Mouse (Mus musculus): ENCODE data around the gene Hps3. TPM values are rescaled to one million over a fixed set of nuclear protein-coding genes. Genes with fewer than 3 reads are reported as not detected.
"Not testable (repeated sequence)": the region's sequence is repeated elsewhere in the genome, so short reads cannot be mapped to it uniquely, and the experiment has no call there.

Gene Hps3
- polyA plus RNA-seq (2016; fragmentation: Nextera tagmentation; extraction: Ambion mirVana), result 9.2 and 11.4 TPM in 2 replicates

DNA sequence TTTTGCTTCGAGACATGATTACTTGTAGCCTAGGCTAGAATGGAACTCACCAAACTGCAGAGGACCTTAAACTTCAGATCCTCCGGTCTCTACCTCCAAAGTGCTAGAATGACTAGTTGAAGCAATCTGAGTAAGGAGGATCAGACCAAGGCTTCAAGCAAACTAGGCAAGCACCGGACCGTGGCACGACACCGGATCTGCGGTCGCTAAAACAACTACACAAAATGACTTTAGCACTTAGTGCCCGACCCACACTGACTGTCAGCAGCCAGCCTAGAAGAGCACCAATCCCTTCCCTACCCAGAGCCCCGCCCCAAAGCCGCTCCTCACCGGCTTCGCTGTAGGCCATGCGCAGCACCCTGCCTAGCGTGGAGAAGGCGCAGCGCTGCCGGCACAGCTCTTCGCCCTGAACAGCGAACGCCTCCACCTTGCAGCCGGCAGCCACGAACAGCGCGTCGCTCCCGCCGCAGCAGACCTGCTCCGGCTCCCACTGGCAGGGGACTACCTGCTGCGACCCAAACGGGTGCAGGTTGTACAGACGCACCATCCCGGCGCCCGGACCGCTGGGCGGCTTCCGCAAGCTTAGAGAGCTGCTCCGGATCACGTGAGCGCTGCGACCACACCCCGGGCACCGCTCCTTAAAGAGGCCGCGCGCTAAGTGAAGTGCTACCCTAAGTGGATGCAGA is at the start of gene Hps3:
Gene Hps3, minus strand, starts transcription at position 597 of the 686 bp plus-strand sequence.
- H3K4me3 ChIP-seq, result peak within 1 kb of the TSS; percentile 86
- WGBS, result under 1% methylated on average over 47 of the region's 47 CpGs
- H3K27ac ChIP-seq, result peak within 1 kb of the TSS; percentile 86
- no peaks in the 10 kb centered on the region for H3K27me3 ChIP-seq (ENCODE audit: insufficient read depth, poor library complexity, severe bottlenecking)
- peak; percentile 96 for DNase-seq (ENCODE audit: low spot score)
- peaks cover 11% of the 10 kb centered on the region for H3K4me1 ChIP-seq
- H3K36me3 ChIP-seq, result no peaks in the 10 kb centered on the region
- H3K9me3 ChIP-seq, result no peaks in the 10 kb centered on the region

DNA sequence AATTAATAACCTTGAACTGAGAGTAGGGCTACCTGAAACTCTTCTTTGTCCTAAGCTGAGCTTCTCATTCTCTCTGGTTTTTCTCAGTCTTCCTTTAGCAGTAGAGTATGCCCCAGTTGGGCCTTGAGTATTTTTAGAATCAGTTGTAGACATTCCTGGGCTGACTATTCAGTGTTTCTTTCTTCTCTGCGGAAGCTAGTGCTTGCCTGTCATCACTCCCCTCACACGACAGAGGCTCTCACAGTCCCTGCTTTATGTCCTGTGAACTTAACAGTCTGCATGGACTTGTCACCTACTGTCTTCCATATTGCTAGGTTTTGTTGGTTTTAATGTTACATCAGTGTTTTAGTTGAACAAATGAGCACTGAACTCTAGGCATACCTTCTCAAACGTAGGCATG is 47.0 kb upstream of the Hps3 start:
- DNase-seq (ENCODE audit: low spot score), result peak; percentile 92

DNA sequence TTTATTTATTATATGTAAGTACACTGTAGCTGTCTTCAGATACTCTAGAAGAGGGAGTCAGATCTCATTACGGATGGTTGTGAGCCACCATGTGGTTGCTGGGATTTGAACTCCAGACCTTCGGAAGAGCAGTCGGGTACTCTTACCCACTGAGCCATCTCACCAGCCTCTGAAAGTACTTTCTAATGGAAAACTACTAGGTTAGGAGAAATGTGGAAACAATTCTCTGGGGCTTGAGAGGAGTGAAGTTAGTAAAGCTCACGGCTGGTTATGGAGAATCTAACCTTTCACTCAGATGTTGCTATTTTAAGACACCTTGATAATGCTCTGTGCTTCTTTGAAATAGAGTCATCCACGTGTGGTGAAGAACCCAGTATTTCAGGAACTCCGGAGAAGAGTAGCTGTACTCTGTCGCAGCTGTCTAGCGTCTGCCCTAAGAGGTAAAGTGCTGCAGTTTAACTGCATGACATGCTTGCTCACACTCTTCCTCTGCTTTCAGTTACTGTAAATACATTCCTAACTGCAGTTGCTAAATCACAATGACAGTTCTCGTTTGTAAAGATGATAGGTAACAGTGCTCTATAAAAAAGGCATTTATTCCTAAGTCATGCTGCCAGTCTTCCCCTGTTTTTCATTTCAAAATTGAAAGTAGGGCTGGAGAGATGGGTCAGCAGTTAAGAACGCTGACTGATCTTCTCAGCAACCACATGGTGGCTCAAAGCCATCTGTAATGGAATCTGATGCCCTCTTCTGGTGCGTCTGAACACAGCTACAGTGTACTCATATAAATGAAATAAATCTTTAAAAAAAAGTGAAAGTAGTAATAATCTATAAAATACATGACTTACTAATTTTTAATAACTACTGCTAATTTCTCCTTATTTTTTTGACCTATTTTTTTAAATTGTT is 41.3 kb upstream of the Hps3 start:
- Histone ChIP-seq H3K27ac (peak overlapping the region; percentile 74; the same call in 1 of the 2 replicates), H3K27me3 (ENCODE audit: insufficient read depth, poor library complexity, severe bottlenecking) (no peaks in the 10 kb centered on the region), H3K36me3 (peaks cover 28% of the 10 kb centered on the region; the same call in 1 of the 2 replicates), H3K4me3 (peak overlapping the region; percentile 18; the same call in 1 of the 2 replicates), H3K4me1 (peaks cover 8% of the 10 kb centered on the region), H3K9me3 (no peaks in the 10 kb centered on the region)
- 57% methylated on average over 11 of the region's 11 CpGs for WGBS
- DNase-seq (ENCODE audit: low spot score), result no peak

More for the DNA sequence above, 47.0 kb upstream of the Hps3 start:
- H3K9me3 ChIP-seq, result no peaks in the 10 kb centered on the region
- no peak overlapping the region for H3K4me3 ChIP-seq
- WGBS, result 22% methylated on average over 3 of the region's 3 CpGs
- H3K27me3 ChIP-seq (ENCODE audit: insufficient read depth, poor library complexity, severe bottlenecking), result no peaks in the 10 kb centered on the region
- peaks cover 15% of the 10 kb centered on the region for H3K4me1 ChIP-seq
- peaks cover 27% of the 10 kb centered on the region; the same call in 1 of the 2 replicates for H3K36me3 ChIP-seq
- peak overlapping the region; percentile 88 for H3K27ac ChIP-seq

DNA sequence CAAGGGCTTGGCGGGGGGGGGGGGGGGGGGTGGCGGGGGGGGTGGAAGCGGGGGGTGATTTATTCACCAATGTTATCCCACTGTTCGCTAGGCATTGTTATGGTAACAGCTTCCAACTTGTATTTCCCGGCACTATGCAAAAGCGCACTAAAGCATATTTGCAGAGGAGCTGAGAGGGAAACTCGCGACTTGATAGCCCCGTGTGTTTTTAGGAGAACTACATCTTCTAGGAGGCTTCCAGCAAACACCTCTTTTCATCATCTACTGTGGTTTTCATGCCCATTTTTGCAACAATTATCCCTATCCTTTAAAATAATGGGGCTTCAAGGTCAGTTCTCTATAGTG is 23.1 kb upstream of the Hps3 start:
- Histone ChIP-seq H3K27ac (peak overlapping the region; percentile 86; the same call in 1 of the 2 replicates), H3K36me3 (peaks cover 16% of the 10 kb centered on the region; the same call in 1 of the 2 replicates), H3K27me3 (ENCODE audit: insufficient read depth, poor library complexity, severe bottlenecking) (no peaks in the 10 kb centered on the region), H3K4me3 (peak overlapping the region; percentile 90), H3K9me3 (no peaks in the 10 kb centered on the region), H3K4me1 (no peaks in the 10 kb centered on the region; the same call in 1 of the 2 replicates)
- WGBS, result 0% methylated on average over 7 of the region's 9 CpGs
- DNase-seq (ENCODE audit: low spot score), result no peak

DNA sequence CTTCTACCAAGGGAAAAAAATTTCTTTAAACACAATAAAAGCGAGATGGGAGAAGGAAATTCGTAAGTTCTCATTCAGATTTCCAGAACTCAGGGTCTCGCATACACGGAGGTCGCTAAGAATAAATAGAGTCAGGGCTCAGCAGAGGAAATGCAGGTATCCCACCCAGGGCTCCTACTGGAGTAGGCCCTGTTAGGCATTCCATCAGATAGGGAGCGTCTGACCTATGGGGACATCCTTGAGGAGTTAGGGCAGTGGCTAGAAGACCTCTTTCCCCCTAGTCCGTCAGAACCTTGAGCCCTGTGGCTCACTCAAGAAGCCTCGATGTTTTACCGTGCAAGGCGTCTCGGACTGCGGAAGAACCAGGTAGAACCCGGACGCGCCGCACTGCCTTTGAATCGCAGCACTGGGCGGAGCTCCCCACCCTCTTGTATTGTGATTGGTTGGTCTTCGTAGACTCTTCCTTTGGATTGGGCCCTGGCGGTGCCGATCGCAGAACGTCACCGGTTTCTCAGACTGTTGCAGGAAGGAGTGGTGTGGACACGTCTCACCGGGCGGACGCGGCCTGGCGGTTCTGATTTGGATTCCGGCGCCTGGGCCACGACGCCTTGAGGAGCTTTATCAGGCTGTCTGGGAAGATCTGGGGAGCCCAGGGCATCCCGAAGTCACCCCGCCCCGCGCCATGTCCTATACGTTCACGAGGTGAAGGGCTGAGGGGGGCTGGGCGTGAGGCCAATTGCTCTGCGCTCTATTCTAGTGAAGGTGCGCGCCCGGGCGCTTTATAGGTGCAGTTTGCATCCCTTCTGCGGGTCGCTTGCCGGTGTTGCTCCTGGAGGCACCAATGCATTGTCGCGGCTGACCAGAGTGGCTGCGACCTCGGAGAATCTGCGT is 22.4 kb upstream of the Hps3 start, which contains the start of gene Hltf:
Gene Hltf, plus strand, starts transcription at position 506 of the 891 bp plus-strand sequence.
- under 1% methylated on average over 51 of the region's 54 CpGs for WGBS
- H3K4me1 ChIP-seq, result no peaks in the 10 kb centered on the region; the same call in 1 of the 2 replicates

DNA sequence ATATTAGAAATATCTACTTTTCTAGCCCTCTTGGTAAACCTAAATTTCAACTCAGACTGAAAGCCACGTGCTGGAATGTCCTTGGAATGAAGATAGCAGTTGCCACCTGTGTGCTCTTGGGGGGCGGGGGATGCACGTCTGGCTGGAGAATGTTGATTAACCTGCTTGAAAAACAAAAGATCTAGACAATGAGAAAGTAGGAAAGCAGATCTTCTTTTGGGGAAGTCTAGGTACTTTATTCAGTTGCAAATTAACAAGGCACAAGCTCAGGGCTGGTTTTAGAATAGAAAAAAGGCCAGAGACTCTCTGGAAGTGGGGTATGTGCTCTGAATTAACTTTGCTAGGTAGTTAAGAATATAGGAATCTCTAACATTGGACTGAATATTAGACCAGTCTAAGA is 9.6 kb upstream of the Hps3 start:
- WGBS, result 75% methylated on average over 3 of the region's 3 CpGs

More for the DNA sequence above, 22.4 kb upstream of the Hps3 start, which contains the start of gene Hltf:
- Histone ChIP-seq H3K27ac (peak within 1 kb of the TSS; percentile 86), H3K36me3 (peaks cover 10% of the 10 kb centered on the region; the same call in 1 of the 2 replicates), H3K4me3 (peak within 1 kb of the TSS; percentile 90), H3K9me3 (no peaks in the 10 kb centered on the region), H3K27me3 (ENCODE audit: insufficient read depth, poor library complexity, severe bottlenecking) (no peaks in the 10 kb centered on the region)
- peak; percentile 98 for DNase-seq (ENCODE audit: low spot score)

DNA sequence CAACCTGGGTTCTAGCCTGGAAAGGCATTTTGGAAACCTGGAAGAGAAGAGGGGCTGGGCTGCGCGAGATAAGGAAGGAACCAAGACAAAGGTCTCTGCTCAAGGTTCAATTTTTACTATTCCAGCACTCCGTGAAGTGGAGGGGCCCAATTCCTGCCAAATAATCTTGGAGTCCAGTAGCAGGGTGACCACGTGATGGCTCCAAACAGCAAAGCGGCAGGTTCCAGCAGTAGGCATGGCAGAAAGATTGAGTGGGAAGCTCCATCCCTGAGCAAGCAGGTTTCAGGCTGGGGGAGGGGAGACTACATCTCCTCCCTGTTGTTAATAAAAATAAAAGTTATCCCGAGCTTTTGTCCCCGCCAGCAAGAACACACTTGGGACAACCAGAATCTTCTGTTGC is 6.3 kb upstream of the Hps3 start:
- not testable (repeated sequence) for H3K9me3 ChIP-seq; H3K4me3 ChIP-seq; H3K27ac ChIP-seq; H3K27me3 ChIP-seq (ENCODE audit: insufficient read depth, poor library complexity, severe bottlenecking); H3K36me3 ChIP-seq; DNase-seq (ENCODE audit: low spot score); H3K4me1 ChIP-seq
- WGBS, result 86% methylated on average over 7 of the region's 7 CpGs

More for the DNA sequence above, 9.6 kb upstream of the Hps3 start:
- DNase-seq (ENCODE audit: low spot score); H3K4me1 ChIP-seq; H3K4me3 ChIP-seq; H3K27ac ChIP-seq; H3K27me3 ChIP-seq (ENCODE audit: insufficient read depth, poor library complexity, severe bottlenecking); H3K36me3 ChIP-seq; H3K9me3 ChIP-seq: not testable (repeated sequence)

DNA sequence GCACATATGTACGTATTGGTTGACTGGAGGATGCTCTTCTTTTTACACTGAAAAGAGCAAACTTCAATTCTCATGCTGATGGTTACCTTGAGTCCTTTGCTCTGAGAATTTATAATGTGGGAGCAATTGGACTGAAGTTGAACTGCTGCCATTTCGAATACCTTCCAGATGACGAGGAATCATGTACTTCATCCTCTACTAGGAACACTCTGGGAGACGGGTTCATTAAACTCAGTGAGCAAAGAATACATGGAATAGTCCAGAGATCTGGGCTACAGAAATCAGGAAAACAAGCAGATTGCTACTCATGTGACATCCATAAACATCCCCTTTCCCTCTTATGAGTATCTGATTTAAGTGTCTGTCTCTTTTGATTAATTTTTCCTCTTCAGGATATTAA is 954 bp upstream of the Hps3 start:
- no peaks in the 10 kb centered on the region for H3K9me3 ChIP-seq
- no peaks in the 10 kb centered on the region for H3K27me3 ChIP-seq (ENCODE audit: insufficient read depth, poor library complexity, severe bottlenecking)
- peaks cover 11% of the 10 kb centered on the region for H3K4me1 ChIP-seq
- 85% methylated on average over 4 of the region's 4 CpGs for WGBS
- no peak overlapping the region for H3K4me3 ChIP-seq
- H3K36me3 ChIP-seq, result no peaks in the 10 kb centered on the region
- DNase-seq (ENCODE audit: low spot score), result no peak
- no peak overlapping the region for H3K27ac ChIP-seq

DNA sequence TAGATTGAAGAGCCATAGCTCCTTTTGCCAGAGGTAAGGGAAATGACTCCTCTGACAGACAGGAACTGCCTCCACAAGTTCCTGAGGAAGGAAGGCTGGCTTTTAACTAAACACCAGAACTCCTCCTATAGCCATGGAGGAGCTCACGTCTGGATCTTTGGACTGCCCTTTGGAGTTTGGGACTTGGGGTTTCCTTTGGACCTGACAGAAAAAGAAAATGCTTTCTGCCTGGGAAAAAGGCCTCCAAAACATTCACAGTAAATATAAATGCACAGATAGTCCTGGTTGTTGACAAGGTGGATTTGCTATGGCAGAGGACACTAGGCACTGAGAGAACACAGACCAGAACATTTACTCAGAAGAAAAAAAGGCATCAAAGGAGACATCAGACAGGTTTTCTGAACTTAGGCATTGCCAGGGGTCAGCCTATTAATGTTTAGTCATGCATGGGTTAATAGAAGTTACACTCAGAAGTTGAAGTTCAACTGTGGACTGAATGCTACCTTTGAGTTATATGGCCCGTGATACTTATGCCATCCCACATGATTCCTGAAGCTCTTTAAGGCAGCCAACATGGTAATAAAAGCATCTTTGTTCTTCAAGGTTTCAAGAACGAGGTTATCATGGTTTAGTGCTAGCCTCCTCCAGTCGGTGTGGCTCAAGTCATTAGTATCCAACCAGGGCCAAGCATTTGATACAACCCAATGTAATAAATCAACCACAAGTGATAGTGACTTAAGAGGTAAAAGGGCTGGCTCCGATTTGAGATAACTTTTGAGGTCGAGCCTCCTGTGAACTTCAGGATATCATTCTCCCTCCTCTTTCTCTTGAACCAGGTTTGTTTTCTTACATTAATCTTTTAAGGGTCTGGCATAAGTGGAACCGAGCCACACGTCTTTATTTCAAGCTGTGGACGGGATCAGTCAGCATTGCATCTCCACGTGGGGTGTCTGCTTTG is 1.1 kb downstream of the Hps3 start:
- Histone ChIP-seq H3K4me3 (peak overlapping the region; percentile 86), H3K27ac (peak overlapping the region; percentile 86), H3K9me3 (no peaks in the 10 kb centered on the region), H3K4me1 (peaks cover 11% of the 10 kb centered on the region), H3K36me3 (no peaks in the 10 kb centered on the region), H3K27me3 (ENCODE audit: insufficient read depth, poor library complexity, severe bottlenecking) (no peaks in the 10 kb centered on the region)
- 17% methylated on average over 10 of the region's 10 CpGs for WGBS
- no peak for DNase-seq (ENCODE audit: low spot score)

DNA sequence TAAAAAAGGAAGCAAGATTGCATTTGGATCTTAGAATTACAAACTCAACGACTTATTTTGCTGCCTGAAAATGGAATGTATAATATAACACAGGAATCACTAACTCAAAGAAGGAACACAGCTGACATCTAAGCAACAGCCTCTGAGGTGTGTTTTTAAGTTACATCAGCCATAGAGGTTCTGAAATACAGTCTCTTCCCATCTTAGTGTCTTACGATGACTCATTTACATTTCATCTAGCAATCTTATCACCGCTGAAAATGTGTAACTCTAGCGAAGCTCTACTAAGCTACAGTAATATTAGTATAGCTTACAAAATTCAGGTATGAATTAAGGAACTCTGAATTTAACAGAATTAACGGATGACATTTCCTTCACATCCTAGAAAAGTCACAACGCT is 4.3 kb downstream of the Hps3 start:
- Histone ChIP-seq H3K4me3 (no peak overlapping the region), H3K9me3 (no peaks in the 10 kb centered on the region), H3K36me3 (peaks cover 16% of the 10 kb centered on the region), H3K4me1 (peaks cover 11% of the 10 kb centered on the region), H3K27me3 (ENCODE audit: insufficient read depth, poor library complexity, severe bottlenecking) (no peaks in the 10 kb centered on the region), H3K27ac (no peak overlapping the region)
- 89% methylated on average over 6 of the region's 6 CpGs for WGBS
- DNase-seq (ENCODE audit: low spot score), result no peak

DNA sequence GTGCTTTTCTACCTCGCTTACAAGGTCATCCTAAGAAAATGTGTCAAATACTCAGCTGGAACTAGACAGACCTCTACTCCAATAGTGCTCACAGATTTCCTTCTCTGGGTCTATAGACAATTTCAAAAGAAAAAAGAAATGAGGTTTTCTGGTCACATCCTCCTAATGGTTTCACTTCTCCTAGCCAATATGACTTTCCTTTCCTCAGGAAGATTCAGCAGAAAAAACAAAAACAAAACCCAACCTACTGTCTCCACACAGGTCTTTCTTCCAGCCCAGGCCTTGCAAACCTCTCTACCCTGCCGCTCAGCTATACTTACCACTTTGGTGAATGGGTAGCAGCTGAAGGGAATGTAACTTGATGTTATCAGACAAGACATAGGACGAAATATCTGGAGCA is 6.5 kb downstream of the Hps3 start:
- Histone ChIP-seq H3K9me3 (no peaks in the 10 kb centered on the region), H3K4me3 (no peak overlapping the region), H3K4me1 (peaks cover 2% of the 10 kb centered on the region; the same call in 1 of the 2 replicates), H3K27me3 (ENCODE audit: insufficient read depth, poor library complexity, severe bottlenecking) (no peaks in the 10 kb centered on the region), H3K27ac (no peak overlapping the region), H3K36me3 (peaks cover 36% of the 10 kb centered on the region)
- WGBS, result 90% methylated on average over 3 of the region's 3 CpGs
- DNase-seq (ENCODE audit: low spot score), result no peak

Measured in heart, embryonic 10.5 days (tissue).